Mouse (Mus musculus) thymus, adult 2 months (tissue): ENCODE results near the gene Trpm8.

ENCODE experiments used
- CTCF ChIP-seq: fragments of 200-500 bp; IDR thresholded peaks from 2 replicates; pipeline ENCODE4 v1.5.1; 2012; ENCODE audit warnings: mild to moderate bottlenecking, control low read depth, low read length, moderate library complexity, borderline replicate concordance; ENCODE audit not compliant: control insufficient read depth, poor library complexity, insufficient read depth; ENCODE audit errors: extremely low read depth
- POLR2A ChIP-seq: fragments of 200-500 bp; IDR thresholded peaks from 2 replicates; pipeline ENCODE4 v1.6.1; 2012; ENCODE audit warnings: mild to moderate bottlenecking, low read length, control low read depth, moderate library complexity; ENCODE audit not compliant: control insufficient read depth, poor library complexity, insufficient read depth; ENCODE audit errors: extremely low read depth

- no peak for TF ChIP-seq POLR2A
- no peak for TF ChIP-seq CTCF
These were observed 44.6 kb upstream of the Trpm8 start for GRCm38 (mm10) chr1:88232664-88233380.
